Mouse (Mus musculus) megakaryocyte, embryonic 14.5 days (primary cell): ENCODE data around the gene Slc7a9. TPM values are rescaled to one million over a fixed set of nuclear protein-coding genes. Genes with fewer than 3 reads are reported as not detected.

Experiments
- H3K27me3 ChIP-seq: replicated peaks from 2 replicates; pipeline ENCODE3; 2012; ENCODE audit warnings: inconsistent platforms
- H3K36me3 ChIP-seq: replicated peaks from 2 replicates; pipeline ENCODE3; 2012; ENCODE audit warnings: low read length, inconsistent platforms, mixed read lengths
- H3K4me1 ChIP-seq: 2 replicates; pipeline ENCODE4 v1.6.1; 2012; ENCODE audit warnings: inconsistent platforms
- H3K4me3 ChIP-seq: replicated peaks from 2 replicates; pipeline ENCODE3; 2012; ENCODE audit warnings: moderate library complexity, mild to moderate bottlenecking, inconsistent platforms
- H3K9me3 ChIP-seq: 2 replicates; pipeline ENCODE4 v1.6.1; 2012; ENCODE audit warnings: inconsistent platforms
- FLI1 ChIP-seq: IDR thresholded peaks from 2 replicates; pipeline ENCODE4 v1.6.1; 2012; ENCODE audit warnings: low read length, inconsistent platforms, mixed read lengths
- GATA1 ChIP-seq: IDR thresholded peaks from 3 replicates; pipeline ENCODE4 v1.6.1; 2012; ENCODE audit warnings: mixed read lengths, low read length, inconsistent platforms, borderline replicate concordance
- polyA plus RNA-seq: library from polyadenylated mRNA; stranded (reverse); fragments of >175 nt; gene quantifications from 2 replicates; pipeline ENCODE4 v1.2.3, GENCODE M21; 2012; ENCODE audit warnings: low replicate concordance; ENCODE audit not compliant: insufficient read depth

Slc7a9 gene
- polyA plus RNA-seq, 1 experiment, result not detected

DNA sequence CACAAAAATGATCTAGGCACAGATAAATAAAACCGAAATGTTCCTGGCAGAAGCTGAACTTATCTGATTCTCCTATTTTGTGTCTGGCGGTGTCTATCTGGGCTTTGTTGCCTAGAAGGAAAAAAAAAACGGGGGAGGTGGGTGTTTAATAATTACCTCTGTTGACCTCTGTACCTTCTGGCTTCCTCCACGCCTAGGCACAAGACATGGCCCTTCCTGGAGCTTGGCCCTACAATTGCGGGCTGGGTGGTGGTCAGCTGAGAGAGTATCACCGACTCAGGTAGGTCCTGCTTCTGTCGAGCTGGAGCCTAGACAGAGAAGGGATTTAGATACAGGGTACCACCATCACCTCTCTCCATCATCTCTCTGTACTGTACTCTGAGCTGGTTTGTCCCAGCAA is 271 bp downstream of the Slc7a9 start:
- Histone ChIP-seq H3K27me3 (peaks cover 15% of the 10 kb centered on the region), H3K36me3 (no peaks in the 10 kb centered on the region), H3K4me1 (no peaks in the 10 kb centered on the region), H3K9me3 (0 out of 2 replicates have a peak, but pooled peaks cover 4% of the 10 kb centered on the region), H3K4me3 (no peak overlapping the region)
- no peak for TF ChIP-seq FLI1

DNA sequence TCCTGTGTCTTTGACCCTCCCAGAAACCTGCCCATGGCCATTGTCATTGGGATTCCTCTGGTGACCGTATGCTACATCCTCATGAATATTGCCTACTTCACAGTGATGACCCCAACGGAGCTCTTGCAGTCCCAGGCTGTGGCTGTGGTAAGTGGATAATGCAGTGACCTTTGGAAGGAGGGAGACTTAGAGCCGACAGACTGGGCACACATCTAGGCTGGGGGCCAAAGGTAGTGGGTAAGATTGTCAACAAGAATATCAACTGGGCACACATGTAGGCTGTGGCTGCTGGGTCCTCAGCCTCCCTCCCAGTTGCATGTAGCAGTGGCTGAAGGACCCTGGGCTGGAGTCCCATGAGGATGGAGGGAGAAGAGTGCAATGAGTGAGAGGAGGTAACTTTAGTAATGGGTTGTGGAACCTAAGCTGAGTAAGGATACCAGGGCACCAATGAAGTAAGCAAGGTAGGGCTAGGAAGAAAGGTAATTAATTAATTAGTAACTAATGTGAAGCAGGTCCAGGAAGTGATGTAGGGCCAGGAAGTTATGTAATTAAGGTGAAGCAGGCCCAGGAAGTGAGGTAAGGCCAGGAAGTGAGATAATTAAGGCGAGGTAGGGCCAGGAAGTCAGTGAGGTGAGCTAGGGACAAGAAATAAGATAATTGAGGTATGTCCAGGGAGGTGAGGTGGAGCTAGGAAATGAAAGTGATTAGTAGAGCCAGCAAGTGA is 7.7 kb downstream of the Slc7a9 start:
- H3K4me1 ChIP-seq, result peaks cover 20% of the 10 kb centered on the region
- peak overlapping the region; percentile 21 for H3K4me3 ChIP-seq
- TF ChIP-seq GATA1 (no peak), FLI1 (no peak)
- peaks cover 7% of the 10 kb centered on the region for H3K27me3 ChIP-seq
- no peaks in the 10 kb centered on the region for H3K9me3 ChIP-seq
- no peaks in the 10 kb centered on the region for H3K36me3 ChIP-seq

DNA sequence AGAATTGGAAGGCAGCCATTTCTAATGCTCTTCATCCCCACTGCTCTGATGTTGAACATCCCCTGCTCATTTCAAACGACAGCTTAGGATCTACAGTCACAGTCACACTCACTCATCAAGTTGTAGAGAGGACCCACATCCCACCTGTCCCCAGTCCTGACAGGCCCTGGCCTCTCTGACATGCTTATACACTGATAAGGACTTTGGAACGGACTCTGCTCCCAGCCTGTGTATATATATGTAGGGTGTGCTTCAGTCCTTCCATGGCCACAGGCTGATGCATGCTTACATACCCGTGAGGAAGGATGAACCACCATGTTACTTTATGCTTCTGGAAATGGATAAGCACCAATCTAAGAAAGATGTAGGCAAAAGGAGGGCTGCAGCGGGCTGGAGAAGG is 12.4 kb downstream of the Slc7a9 start:
- Histone ChIP-seq H3K27me3 (peaks cover 12% of the 10 kb centered on the region), H3K36me3 (no peaks in the 10 kb centered on the region), H3K4me1 (peaks cover 20% of the 10 kb centered on the region), H3K4me3 (no peak overlapping the region), H3K9me3 (no peaks in the 10 kb centered on the region)
- no peak for TF ChIP-seq FLI1
- no peak for TF ChIP-seq GATA1

DNA sequence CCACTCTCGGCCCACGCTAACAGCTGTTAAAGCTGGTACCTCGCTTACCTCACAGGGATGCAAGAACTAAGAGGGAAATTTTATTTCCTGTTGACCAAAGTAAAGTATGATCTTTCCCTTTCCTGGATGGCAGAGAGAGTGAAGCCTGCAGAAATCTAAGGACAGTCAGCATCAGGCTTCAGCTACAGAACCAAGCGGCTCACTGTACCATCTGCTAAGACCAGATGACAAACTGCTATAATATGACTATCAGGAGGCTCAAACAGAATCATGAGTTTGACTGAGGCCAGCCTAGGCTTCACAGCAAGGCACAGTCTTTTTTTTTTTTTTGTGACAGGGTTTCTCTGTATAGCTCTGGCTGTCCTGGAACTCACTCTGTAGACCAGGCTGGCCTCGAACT is 16.4 kb downstream of the Slc7a9 start:
- Histone ChIP-seq H3K36me3 (no peaks in the 10 kb centered on the region), H3K9me3 (no peaks in the 10 kb centered on the region), H3K4me3 (no peak overlapping the region), H3K27me3 (peaks cover 13% of the 10 kb centered on the region), H3K4me1 (peaks cover 12% of the 10 kb centered on the region)
- TF ChIP-seq GATA1, result no peak
- TF ChIP-seq FLI1, result no peak

GRCm38 (mm10) chr7:35467856-35468255 is 19.3 kb downstream of the Slc7a9 start:
- no peak for TF ChIP-seq GATA1
- TF ChIP-seq FLI1, result no peak
- Histone ChIP-seq H3K4me1 (peaks cover 2% of the 10 kb centered on the region; the same call in 1 of the 2 replicates), H3K27me3 (peaks cover 14% of the 10 kb centered on the region)

DNA sequence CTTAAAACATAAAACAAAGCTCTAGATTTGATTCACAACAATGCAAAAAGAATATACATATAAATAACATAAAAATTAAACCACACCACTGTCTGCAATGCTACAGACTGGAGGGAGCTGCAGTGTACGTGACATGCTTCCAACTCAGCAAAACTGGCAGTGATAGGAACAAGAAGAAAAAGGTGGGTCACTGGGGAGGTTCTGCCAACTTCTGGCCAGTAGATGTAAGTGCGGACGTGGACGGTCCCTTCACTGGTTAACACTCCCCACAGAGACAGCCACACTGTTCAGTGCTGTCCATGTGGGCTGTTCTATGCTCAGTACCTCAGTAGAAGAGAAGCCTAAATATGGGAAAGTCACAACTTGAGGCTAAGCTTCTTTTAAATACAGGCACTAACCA is 22.2 kb downstream of the Slc7a9 start:
- peaks cover 14% of the 10 kb centered on the region for H3K27me3 ChIP-seq
- no peak overlapping the region for H3K4me3 ChIP-seq
- peaks cover 3% of the 10 kb centered on the region; the same call in 1 of the 2 replicates for H3K4me1 ChIP-seq
- H3K36me3 ChIP-seq, result no peaks in the 10 kb centered on the region
- no peaks in the 10 kb centered on the region for H3K9me3 ChIP-seq
- TF ChIP-seq GATA1 (no peak), FLI1 (no peak)

More at GRCm38 (mm10) chr7:35467856-35468255, 19.3 kb downstream of the Slc7a9 start:
- no peak overlapping the region for H3K4me3 ChIP-seq
- no peaks in the 10 kb centered on the region for H3K36me3 ChIP-seq
- H3K9me3 ChIP-seq, result no peaks in the 10 kb centered on the region

GRCm38 (mm10) chr7:35476457-35476856 is 27.9 kb downstream of the Slc7a9 start:
- Histone ChIP-seq H3K4me1 (peaks cover 3% of the 10 kb centered on the region; the same call in 1 of the 2 replicates), H3K9me3 (no peaks in the 10 kb centered on the region), H3K27me3 (peaks cover 20% of the 10 kb centered on the region), H3K4me3 (no peak overlapping the region), H3K36me3 (no peaks in the 10 kb centered on the region)
- TF ChIP-seq GATA1 (no peak), FLI1 (no peak)

- no peak for TF ChIP-seq GATA1
- Histone ChIP-seq H3K9me3 (no peaks in the 10 kb centered on the region), H3K27me3 (peaks cover 15% of the 10 kb centered on the region), H3K4me3 (no peak overlapping the region), H3K36me3 (no peaks in the 10 kb centered on the region), H3K4me1 (no peaks in the 10 kb centered on the region)
These were observed 36.5 kb downstream of the Slc7a9 start for GRCm38 (mm10) chr7:35485126-35485525.

DNA sequence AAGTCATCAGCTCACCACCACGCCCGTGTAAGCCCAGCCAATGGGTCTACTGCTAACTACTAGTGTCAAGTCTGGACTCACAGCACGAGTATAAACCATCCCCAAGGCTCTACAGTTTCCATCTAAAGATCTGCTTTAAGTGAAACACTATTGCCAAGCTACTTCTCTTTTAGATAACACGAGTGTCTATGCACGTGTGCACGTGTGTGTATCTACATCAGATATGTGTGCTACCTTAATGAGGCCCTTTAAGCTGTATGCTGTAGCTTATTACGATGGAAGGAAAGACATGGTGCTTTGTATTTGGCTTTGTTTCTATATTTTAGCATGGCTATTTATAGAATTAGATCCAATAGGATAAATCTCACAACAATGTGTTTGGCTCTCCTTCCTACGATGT is 38.0 kb downstream of the Slc7a9 start:
- no peak for TF ChIP-seq FLI1
- TF ChIP-seq GATA1, result no peak
- Histone ChIP-seq H3K4me3 (no peak overlapping the region), H3K9me3 (no peaks in the 10 kb centered on the region), H3K4me1 (no peaks in the 10 kb centered on the region), H3K27me3 (peaks cover 13% of the 10 kb centered on the region), H3K36me3 (no peaks in the 10 kb centered on the region)

GRCm38 (mm10) chr7:35490186-35490585 is 41.6 kb downstream of the Slc7a9 start:
- no peak overlapping the region for H3K4me3 ChIP-seq
- no peaks in the 10 kb centered on the region for H3K9me3 ChIP-seq
- H3K36me3 ChIP-seq, result no peaks in the 10 kb centered on the region
- H3K4me1 ChIP-seq, result no peaks in the 10 kb centered on the region
- peaks cover 22% of the 10 kb centered on the region for H3K27me3 ChIP-seq
- TF ChIP-seq GATA1 (no peak), FLI1 (no peak)

DNA sequence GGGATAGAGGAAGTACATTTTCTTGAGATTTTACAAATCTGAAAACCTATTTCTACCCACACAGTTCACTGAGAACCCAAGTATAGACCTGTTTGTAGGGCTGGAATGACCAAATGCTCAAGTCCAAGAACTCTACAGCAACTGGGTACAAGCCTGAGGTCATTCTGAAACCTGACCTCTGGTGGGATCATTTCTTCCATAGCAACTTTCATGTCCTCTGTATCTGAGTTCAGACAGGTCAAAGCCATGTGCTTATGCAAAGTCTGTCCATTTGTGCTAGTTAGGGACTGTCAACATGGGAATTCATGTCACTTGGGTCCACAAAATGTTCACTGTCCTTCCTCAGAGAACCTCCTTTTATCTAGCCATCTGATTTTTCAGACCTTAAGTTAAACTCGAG is 42.4 kb downstream of the Slc7a9 start:
- H3K4me1 ChIP-seq, result no peaks in the 10 kb centered on the region
- H3K4me3 ChIP-seq, result no peak overlapping the region
- peaks cover 21% of the 10 kb centered on the region for H3K27me3 ChIP-seq
- H3K36me3 ChIP-seq, result no peaks in the 10 kb centered on the region
- TF ChIP-seq GATA1 (no peak), FLI1 (no peak)
- no peaks in the 10 kb centered on the region for H3K9me3 ChIP-seq
